Mouse (Mus musculus) cerebellum, adult 2 months (tissue): ENCODE data around the gene Dock4.

Experiments
- CTCF ChIP-seq: fragments of 200-500 bp; IDR thresholded peaks from 2 replicates; pipeline ENCODE4 v1.5.1; 2011; ENCODE audit warnings: low read depth, mild to moderate bottlenecking, control low read depth, low read length, moderate library complexity, borderline replicate concordance; ENCODE audit not compliant: insufficient read depth
- POLR2A ChIP-seq: fragments of 200-500 bp; IDR thresholded peaks from 2 replicates; pipeline ENCODE4 v1.6.1; 2011; ENCODE audit warnings: low read length, control low read depth, borderline replicate concordance; ENCODE audit not compliant: insufficient read depth

DNA sequence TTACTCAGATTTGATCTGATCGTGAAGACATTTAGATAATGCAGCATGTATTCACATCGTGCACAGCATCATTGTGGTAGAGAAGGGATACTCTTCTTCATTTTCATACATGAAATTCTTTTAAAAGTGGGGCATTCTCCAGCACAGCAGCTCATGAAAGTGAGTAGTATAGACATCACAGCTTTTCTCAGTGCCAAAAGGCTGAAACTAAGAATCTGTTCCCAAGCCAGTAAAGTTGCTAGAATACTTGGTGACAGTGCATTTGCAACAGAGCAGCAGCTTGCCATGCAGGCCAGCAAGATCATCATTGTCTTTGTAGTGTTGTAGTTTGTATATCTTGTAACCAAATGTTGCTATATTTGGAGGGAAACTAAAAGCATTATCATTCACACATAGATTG, 223.7 kb downstream of the Dock4 start:
- TF ChIP-seq CTCF (no peak), POLR2A (no peak)
